Mouse (Mus musculus): ENCODE results near the gene Cnih3.

Gene Cnih3

DNA sequence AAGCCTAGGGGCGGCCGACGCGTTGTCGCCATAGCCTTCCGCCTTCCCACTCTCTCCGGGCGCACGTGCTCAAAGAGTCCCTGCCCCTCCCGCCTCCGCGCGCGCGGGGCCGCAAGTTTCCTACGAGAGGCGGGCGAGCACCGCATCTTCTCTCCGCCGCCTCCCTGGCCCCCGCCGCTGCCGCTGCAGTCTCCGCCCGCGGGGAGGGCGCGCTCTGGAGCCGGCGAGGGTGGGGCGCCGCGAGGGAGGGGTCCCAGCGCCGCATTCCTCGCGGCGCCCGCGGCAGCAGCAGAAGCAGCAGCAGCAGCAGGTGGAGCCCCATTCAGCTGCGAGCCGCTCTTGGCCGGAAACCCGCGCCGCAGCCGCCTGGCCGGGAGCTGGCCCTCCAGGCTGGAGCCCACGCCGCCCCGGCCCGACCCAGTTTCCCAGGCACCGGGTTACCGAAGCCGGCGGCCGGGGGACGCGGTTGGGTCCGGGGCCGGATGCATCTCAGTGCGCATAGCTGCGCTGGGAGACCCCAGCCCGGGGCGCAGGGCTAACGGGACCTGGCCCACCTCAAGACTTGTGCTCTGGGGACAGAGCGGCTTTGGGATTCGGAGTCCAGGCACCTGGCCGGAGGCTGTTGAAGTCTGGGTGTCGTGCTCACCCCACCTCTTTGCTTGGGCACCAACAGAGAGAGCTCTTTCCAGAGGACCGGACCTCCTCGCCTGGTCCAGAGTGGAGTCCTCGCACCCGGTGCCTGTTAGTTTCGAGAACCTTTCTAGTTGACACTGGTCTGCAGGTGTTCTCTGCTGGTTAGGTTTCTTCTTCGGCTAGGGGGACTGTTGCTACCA is at the start of gene Cnih3:
TSS of gene Cnih3 (plus strand) at position 262 of the 833 bp plus-strand sequence.
- peak; percentile 79 for DNase-seq (ENCODE audit: low read depth, low spot score)

DNA sequence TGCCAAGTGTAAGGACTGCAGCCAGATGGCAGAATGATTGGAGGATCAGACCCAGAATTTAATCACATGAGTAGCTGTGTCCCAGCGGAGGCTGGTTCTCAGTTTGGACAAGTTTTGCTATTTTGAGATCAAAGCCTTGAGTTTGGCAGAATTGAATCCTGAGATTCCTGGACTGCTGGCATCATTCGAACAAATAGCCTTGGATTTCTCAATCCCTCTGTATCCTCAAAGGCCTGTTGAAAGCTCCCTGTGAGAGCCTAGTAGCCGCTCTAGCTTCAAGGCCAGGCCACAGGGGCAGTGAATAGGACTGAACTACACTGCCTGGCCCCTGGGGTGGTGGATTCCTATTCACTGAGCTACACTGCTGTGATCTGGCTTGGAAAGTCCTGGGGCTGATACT is 44.4 kb upstream of the Cnih3 start:
- no peak for DNase-seq (ENCODE audit: low read depth, low spot score)

DNA sequence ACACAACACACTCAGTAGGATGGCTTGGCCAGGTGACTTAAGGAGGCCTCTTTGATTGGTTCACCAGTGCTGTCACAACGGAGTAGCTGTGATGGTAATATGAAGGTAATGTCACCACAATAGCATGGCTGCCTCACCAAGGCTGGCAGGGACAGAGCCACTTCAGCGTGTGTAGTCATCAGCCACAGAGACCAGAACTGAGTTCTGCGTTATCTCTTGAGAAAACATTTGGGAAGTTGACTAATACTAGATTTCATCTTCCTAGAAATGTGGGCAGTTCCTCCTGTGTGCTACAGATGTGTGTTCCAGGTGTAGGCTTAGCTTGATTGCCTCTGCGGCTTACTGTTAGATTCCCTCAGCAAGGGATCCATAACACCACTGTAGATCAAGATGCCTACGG is 41.7 kb upstream of the Cnih3 start:
- DNase-seq (ENCODE audit: low read depth, low spot score) = no peak

DNA sequence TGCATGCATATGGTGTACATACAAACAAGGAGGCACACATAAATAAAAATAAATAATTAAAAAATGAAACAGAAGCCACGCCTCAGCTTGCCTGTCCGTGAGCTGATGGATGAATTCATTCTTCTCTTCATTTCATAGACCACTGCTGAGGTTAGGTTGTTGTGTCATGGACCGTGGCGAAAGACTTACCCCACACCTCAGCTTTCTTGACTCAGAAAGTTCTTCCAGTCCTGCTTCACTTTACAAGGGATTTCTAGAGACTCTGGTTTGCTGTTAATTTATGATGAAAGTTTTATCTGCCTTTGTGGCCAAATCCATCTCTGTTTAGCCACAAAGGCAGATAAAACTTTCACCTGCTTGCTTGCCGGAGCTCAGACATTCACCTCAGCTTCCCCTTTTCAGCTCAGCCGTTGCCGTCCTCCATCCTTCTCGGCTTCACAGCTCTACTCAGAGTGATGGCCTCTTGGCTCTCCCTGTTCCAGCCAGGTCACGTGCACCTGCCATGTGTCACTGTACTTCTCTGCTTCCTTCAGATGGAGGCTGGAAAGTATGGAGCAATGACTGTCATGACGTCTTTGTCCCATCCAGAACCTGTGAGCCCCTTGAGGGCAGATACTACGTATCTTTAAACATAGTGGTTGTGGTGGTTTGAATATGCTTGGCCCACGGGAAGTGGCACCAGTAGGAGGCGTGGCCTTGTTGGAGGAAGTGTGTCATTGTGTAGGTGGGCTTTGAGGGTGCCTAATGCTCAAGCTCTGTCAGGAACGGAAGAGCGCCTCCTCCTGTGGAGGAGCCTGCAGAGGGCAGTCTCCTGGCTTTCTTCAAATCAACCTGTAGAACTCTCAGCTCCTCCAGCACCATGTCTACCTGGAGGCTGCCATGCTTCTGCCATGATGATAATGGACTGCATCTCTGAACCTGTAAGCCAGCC is 40.0 kb upstream of the Cnih3 start:
- DNase-seq (ENCODE audit: low read depth, low spot score) = no peak

DNA sequence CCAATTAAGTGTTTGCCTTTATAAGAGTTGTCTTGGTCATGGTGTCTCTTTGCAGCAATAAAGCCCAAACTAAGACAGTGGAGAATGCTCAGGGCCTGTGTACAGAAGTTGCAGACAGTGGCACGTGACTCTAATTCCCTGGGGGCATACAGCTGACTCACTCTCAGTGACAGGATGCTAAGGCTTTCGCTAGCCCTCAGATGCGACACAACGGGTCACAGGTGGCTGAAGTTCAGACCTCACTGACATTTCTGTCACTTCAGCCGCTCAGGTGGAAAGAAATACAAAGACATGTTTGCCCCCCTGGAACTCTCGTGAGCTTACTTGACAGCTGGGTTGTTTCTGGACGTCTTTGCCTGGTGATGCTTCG is 39.4 kb upstream of the Cnih3 start:
- no peak for DNase-seq (ENCODE audit: low read depth, low spot score)

DNA sequence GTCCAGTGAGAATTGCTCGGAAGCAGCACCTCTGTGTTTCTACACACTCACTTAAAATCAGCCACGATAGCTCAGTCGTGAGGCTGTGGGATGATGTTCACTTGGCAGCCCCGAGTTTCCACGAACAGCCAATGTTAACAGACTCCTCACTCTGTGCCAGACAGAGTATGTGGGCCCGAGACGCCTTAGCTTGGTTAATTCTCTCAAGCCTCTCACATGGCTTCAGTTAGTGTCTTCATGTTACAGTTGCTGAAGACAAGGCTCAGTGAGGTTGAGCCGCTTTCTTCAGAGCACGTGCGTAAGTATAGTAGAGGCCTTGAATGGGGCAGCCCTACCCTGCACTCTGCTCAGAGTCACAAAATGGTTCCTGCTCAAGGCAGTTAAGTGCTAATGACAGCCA is 38.1 kb upstream of the Cnih3 start:
- no peak for DNase-seq (ENCODE audit: low read depth, low spot score)

DNA sequence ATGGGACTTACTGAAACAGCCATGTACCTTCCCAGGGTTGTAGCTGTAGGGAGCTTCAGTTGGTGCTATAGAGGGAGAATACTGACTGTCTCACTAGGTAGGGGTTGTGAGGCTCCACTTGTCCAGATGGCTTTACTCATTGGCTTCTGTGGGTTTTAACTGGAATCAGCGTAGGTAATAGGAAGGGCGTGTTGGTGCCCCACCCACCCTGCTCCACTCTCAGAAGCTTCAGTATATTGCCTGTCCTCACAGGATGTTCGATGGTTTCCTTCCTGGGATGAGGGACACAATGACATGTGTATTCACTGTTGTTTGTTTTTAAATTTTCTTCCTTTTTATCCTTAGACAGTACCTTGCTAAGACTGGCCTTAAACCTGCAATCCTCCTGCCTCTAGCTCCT is 37.1 kb upstream of the Cnih3 start:
- no peak for DNase-seq (ENCODE audit: low read depth, low spot score)

DNA sequence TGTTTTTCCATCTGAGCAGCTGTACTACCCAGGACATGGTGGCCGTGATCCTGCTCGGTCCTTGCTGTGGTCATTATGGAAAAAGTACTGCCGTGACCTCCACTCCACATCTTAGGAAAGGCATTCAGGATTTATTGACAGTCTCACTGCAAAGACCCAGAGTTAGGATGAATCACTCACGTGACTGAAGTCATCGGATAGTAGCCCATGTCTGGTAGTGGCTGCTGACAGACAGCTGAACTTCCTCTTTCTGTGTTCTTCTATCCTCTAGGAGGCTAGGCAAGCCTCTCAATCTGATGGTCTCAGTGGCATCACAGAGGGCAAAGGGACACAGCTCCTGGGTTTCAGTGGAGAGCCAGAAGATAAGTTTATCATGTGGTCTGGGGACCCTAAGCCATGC is 35.9 kb upstream of the Cnih3 start:
- DNase-seq (ENCODE audit: low read depth, low spot score) = no peak

DNA sequence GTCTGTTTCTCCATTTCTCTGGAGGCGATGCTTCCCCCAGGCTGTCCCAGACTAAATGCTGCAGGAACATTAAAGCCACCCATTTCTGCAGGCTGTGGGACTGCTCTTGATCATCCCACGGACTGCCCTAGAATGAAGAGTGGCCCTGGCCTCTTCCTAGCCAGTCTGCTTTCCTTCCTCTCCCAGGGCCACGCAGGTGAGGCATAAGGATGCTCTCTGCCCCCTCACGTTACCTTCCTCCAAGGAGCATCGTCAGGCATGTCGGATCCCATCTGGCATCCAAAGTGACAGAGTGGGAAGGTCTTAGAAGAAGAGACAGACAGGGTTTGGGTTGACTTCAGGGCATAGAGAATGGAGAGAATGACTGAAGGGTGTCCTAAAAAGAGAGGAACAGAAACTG is 33.0 kb upstream of the Cnih3 start:
- no peak for DNase-seq (ENCODE audit: low read depth, low spot score)

DNA sequence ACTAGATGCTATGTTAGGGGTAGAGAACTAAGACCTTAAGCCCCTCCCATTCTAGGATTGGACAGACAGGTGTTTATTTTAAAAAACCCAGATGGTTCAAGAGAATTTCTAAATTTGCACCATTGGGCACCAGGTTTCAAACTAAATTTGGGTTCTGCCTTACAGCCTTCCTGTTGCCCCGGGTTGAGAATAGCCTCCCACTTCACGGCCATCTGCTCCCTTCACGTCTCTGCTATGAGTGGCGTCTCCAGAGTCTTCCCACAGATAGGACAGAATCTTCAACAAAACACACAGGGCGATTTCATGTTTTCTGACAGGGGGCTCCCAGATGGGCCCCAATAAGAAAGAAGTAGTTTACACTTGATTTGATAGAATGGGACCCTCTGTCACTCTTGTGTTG is 31.3 kb upstream of the Cnih3 start:
- DNase-seq (ENCODE audit: low read depth, low spot score) = no peak

DNA sequence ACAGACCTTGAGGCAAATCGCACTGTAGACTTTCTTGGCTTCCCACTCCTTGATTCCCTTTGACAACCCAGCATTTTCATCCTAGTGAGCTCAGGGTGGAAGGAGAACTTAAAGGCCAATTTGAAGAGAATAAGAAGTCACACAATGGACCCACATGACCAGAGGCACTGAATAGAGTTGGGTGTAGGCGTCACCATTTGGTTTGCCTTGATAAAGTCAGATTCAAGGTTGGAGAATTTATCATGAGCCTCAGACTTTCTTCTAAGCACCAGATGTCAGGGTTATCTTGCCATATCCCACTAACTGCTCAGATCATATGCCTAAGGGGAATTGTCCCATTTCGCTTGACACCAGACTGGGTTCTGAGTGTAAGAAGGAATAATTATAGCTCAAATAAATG is 29.3 kb upstream of the Cnih3 start:
- no peak for DNase-seq (ENCODE audit: low read depth, low spot score)

DNA sequence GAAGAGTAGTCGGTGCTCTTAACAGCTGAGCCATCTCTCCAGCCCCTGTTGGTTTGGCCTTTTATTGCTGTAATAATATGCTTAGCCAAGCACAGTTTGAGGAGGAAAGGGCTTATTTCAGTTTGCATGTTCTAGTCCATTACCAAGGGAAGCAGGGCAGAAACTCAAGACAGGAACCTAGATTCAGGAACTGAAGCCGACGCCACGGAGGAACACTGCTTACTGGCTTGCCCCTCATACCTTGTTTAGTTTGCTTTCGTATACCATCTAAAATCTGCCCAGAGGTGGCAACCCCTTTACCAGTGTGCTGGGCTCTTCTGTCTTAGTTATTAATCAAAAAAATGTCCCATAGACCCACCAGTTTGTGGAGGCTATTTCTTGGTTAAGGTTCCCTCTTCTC is 25.3 kb upstream of the Cnih3 start:
- no peak for DNase-seq (ENCODE audit: low read depth, low spot score)

DNA sequence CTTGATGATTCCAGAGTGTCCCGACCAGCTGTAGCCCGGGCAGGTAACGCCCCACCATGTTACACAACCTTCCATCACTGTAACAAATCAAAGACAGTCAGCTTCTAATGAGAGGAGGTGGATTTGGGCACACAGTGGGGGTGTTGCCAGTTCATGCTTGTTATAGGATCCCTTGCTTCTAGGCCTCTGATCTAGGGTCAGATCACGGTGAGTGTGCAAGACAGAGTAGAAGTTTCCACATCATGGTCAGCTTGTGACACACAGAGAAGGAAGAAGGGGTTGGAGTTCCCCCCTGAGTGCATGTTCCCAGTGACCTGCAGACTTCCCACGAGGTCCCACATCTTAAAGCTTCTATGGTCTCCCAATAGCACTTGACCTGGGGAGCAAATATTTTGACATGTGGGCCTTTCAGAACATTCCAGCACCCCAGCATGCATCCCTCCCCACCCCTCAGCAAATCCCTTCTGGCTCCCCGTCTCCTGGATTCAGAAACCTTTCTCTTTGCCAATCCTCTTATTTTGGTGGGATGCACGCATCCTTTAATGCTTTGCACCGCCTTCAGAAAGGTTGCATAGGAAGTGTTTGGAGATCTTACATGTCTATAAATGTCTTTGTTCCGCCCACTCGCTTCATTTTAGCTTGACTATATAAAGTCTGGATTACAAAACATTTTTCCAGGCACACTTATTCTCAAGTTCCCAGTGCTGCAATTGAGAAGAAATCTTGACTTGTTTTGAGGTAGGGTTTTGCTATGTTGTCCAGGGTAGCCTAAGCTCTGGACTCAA is 24.6 kb upstream of the Cnih3 start:
- no peak for DNase-seq (ENCODE audit: low read depth, low spot score)

DNA sequence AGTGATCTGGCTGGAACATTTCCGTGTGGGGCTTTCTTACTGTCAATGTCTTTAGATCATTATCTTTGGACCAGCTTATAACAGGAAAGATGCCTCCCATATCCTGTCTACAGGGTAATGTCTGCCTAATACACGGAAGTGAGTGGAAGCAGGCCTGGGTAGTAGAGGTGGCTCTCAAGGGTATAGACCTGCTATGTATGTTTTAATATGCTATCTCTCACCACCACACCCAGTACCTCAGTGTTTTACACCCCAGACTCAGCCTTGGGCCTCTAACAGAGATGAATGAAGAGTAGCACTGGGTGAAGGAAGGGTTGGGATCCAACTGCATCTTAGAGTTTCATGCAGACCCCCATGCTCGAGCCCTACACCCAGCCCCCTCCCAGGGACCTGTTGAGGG is 23.3 kb upstream of the Cnih3 start:
- DNase-seq (ENCODE audit: low read depth, low spot score) = no peak

DNA sequence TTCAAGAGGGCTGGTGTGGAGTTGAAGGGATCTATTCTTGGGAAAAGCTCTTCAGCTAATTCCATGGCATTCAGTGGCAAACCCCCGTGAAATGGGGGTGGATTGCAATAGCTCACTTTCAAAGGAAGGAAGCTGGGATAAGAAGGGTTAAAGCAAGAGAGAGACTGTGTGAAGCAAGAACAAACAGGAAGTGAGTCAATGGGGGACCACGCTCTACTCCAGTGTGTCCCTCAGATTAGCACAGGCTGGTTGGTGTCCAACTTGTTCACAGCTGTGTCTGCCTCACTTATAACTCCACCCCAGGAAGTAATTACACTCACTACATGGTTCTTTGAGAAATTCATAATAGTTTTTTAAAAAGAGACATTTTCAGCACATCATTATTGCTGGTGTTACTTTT is 19.8 kb upstream of the Cnih3 start:
- no peak for DNase-seq (ENCODE audit: low read depth, low spot score)

DNA sequence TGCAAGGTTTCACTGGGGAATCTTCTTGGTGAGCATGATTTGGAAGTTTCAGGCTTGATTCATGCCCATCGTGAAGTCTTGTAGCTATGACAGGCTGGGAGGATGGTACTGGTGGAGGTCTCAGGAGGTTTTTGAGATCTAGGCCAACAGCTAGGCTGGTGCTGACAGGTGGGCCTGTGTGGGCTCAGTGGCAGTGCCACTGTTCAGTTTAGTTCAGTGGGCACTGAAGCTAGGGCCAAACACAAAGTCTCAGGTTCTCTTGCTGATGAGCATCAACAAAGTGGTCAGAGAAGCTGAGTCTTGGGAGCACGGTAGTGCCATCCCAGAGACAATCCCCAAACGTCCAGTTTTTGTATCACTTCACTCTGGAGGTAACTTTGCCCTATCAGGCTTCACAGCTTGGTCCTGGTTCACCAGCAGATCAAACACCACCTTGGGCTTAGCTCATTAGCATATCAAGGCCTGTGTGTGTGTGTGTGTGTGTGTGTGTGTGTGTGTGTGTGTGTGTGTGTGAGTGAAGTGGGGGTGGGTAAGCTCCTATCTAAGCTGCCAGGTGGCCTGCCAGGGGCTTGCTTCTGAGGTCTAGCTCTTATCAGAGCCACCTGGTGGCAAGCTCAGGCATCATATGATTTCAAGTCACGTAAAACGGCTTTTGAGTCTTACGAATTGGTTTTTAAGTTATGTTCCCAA is 18.0 kb upstream of the Cnih3 start:
- DNase-seq (ENCODE audit: low read depth, low spot score) = peak; percentile 22

DNA sequence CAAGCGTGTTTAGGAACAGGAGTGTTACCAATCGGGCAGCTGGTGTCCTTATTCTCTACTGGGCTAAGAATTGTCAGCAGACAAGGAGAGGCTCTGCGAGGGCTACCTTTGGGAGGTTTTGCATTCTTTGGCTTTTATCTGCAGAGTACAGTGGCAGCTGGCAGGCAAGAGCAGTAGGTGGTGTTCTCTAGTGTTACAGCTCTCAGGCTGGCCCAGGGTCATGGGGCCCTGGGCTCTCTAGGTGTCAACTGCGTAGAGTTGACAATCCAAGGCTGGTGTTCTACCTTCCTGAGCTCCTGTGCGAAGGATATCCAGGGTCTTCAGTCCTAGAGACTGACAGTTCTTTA is 17.4 kb upstream of the Cnih3 start:
- no peak for DNase-seq (ENCODE audit: low read depth, low spot score)

DNA sequence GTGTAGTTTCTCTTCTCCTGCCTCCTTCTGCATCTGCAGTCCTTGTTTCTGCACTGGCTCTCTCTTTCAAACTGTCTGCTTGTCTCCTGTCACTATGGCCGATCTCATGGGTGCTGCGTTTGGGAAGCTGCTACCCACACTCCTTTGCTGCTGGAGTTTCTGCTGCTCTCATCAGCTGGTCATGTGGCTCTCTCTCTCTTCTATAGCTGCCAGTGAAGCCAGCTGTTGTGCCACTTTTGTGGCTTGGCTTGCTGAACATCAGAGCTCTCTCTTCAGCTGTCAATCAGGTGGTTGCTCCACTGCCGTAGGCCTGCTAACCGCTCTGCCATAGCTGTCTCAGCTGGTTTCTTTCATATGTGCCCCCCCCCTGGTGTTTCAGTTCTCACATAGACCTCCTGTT is 17.0 kb upstream of the Cnih3 start:
- no peak for DNase-seq (ENCODE audit: low read depth, low spot score)

DNA sequence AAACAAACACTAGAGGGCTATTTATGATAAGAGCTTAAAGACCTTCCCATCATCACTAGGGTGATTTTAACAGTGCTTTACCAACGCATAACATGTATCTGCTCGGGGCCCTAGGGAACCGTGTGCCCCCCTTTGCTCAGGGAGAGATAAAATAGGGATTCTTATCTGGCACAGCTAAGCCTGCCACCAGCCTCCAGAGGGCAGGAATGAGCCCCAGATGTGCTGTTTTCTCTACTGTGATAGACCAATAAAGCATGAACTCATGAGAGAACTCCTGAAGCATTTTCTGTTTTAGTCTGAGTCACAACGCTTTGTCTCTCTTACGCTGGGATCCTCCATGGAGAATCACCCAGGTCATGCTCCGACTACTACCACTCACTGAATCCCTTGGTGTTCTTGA is 15.6 kb upstream of the Cnih3 start:
- DNase-seq (ENCODE audit: low read depth, low spot score) = no peak

DNA sequence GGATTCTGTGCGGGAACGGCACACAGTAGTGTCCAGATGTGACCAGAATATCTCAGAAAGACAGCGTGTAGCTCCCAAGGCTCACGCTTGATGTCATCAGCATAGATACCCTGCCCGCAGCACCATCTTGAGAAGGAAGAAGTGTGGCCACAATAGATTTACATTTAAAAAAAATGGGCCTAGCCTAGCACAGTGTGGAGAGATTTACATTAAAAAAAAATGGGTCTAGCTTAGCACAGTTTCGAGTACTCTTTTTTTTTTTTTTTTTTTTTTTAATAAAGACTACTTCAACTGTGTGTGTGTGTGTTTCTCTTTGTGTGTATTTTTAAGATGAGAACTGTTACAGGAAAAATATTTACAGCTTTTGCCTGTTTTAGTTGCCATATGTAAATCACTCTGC is 13.3 kb upstream of the Cnih3 start:
- DNase-seq (ENCODE audit: low read depth, low spot score) = no peak

DNA sequence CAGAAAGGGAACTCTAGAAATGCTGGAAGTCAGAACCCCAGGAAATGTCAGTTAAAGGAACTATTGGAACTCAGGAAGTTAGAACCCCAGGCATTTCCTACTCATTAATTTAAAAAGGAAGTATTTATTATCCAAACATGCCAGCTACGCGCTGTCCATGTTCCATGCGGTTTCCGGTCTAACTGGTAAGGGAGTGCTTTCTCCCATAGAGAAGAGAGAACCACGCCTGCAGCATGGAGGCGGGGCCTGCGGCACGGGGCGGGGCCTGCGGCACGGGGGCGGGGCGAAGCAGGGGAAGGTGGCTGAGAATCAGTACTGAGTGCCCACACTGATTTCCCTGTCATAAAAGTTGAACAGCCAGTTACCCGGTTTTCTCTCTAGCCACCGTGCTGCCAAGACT is 6.9 kb upstream of the Cnih3 start:
- DNase-seq (ENCODE audit: low read depth, low spot score) = peak; percentile 70

DNA sequence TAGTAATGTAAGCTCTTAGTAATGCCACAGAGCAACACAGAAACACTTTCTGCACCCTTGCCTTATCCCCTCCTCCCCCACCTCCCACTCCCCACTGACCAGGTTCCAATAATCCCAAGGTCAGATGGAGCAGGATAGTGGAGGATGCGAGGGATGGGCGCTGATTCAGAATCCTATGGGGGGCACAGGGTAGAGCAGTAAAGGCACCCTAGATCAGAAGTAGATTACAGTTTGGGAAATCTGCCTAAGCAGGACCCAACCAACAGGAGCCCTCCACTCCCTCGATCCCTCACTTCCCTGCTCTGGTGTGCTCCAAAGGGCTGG is 423 bp upstream of the Cnih3 start:
- DNase-seq (ENCODE audit: low read depth, low spot score) = no peak

All from ZHBTc4 (cell line).